Mouse (Mus musculus): ENCODE results near the gene Col15a1.
A peak's percentile ranks its signal among the peaks of the same experiment; 100 is the strongest.

Col15a1 gene

DNA sequence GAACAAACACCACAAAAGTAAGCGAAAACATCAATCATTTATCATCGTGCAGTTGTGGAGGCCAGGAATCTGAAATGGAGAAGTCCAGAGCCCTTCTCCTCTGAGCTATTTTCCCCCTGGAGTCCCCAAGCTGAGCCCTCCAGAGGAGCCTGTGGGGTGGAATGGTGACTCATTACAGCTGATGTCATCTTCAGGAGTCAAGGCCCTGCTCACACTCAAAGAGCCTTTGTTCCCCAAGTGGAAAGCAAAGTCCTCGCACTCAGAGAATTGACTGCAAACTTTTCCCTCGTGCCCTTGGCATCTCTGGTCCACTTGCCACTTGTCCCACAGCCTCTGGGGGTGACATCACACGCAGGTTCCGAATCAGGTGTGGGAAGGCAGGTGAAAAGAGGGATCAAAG is 23.4 kb downstream of the Col15a1 start:
- no peak for DNase-seq

DNA sequence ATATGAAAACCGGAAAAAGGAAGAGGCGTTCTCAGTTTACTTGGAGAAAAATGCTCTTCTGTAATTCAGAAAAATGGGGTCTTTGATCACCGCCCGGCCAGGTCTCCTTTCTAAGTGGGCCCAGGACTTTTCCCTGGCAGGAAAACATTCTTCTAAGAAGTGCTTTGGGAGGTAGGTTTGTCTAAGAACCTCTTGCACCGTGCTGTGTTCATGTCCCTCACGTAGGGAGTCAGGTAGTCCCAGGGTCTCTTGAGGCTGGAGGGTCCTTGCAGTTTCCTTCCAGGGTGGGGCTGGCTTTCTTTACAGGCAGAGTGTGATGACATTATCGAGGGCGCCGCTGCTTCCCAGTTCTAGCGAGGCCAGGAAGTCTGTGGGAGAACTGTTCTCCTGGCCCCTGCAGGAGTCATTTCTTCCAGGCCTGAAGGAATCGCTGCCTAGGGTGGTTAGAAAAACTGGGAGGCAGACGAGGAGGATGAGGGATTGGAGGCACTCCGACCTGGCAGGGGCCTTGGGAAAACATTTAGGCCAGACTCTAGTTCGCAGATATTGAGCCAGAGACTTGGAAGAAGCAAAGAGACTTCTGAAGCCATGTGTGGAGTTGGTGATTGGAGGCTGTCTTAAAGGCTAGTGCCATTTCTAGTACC is 25.4 kb downstream of the Col15a1 start:
- DNase-seq, result no peak

DNA sequence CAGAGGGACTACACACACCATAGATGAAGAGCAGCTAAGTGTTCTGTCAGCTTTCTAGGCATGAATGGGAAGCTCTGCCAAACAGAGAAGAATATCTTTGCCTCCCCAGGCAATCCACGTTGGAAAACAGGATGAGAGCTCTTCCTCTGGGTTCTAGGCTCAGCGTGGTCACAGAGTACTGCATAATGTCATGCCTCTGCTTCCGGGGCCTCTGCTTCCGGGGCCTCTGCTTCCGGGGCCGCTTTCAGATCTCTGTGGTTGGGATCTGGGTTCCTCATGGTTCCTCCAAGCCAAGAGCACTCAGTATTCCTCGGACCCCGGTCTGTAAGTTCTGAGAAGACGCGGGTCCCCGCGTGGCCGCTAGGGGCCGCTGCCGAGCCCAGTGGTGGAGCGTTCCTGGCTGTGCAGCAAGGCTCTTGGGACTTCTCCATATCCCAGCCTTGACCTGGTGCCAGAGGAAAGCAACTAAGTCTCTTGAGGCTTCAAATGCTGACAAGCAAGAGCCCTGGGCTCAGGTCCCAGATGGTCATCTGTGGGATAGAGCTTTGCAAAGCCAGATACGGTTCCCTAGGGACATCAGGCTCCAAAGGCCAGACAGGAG is 26.8 kb downstream of the Col15a1 start:
- peak; percentile 57 for DNase-seq

DNA sequence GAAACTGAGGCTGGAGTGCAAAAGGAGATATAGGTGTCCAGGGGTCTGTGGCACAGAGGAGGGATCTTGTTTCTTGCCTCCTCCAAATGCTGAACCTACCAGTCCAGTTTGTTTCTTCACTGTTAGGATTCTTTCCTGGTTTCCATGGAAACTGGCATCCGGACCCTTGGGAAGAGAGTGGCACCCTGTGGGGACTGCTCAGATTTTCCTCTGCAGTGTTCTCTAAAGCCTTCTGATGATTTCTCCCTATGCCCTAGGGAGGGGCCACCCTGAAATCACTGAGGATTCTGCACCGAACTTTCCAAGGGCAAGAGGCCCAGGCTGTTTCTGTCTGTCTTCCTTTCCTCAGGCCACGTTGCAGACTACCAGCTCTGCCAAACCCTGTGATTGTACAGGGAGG is 27.4 kb downstream of the Col15a1 start:
- DNase-seq, result no peak

DNA sequence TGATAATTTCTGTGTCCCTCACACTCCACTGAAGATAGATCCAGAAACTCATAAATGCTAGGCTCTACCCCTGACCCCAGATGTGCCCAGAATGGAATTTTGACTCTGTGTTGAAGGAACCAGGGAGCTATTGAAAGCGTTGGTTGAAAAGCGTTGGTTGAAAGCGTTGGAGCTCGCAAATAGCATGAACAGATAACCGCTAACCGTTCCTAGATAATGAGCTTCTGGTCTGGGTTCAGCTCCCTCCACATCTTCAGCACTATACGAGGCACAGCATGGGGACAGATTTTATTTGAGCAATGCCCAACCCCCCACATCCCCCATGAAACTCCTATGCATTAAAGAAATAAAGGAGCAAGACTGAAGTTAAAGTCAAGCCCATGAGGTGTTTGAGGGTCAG is 28.1 kb downstream of the Col15a1 start:
- DNase-seq, result no peak

DNA sequence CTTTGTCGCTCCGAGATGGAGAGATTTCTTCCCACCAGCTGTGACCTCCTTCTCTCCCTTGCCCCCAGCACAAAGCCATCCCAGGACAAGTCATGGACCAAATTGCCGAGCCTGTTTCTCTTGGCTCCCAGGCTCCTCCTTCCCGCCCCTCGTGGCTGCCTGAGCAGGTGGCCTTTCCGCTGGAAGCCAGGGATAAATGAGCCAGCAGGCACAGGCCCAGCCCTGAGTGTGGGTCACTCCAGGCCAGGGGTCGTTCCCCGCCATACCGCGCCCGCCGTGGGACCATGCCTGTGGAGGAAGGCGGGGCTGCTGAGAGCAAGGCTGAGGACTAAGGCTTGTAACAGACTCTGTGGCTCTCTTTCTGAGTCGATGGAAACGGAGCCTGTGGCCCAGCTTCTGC is 29.3 kb downstream of the Col15a1 start:
- no peak for DNase-seq

DNA sequence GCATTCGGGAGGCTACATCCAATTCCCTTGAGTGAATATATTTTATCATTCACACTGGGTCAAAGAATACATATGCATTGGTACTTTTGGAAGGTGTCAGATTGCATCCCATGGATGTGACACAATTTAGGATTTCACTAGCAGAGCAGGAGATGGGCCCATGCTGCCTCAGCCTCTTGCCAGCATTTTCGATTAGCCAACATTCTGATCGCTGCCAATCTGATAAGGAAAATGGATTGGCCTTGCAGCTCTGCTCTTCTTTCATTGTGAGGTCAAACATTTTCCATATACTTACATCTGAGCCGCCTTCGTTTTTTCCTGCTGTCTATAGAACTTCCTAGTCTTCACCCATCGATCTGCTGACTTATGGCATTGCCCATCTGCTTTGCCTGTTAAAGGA is 31.2 kb downstream of the Col15a1 start:
- DNase-seq, result no peak

DNA sequence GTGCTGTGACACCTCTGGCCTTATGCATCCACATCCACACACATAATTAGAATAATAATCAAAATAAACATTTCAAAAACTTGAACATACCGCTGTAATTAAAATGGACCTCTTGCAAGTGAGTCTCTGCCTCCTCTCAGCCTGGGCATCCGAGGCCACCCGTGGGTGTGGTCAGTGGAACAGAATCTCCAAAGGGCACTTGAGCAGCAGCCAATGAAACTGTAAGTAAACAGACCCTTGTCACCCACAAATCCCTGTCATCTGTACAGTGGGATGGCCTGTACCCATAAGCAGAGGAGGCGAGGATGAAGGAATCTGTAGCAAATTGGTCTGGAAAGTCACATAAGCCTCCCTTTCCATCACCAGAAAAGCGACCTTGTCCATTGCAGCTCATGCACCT is 32.9 kb downstream of the Col15a1 start:
- no peak for DNase-seq

DNA sequence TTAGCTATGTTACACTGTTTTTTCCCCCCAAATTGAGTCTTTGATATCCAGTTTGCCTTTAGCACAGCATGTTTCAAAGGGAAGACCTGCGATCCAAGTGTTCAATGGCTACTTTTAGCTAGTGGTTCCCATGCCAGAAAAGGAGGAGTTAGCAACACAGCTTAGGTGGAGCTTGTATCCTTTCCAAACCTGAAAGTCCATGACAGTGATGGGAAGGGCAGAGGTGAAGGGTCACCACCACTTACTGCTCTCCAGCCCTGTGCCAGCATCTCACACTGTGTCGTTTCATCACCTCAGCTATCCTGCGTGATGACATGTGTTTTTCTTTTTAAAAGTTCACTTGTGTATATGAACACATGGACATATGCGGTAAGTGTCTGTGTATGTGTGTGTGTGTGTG is 34.2 kb downstream of the Col15a1 start:
- no peak for DNase-seq

DNA sequence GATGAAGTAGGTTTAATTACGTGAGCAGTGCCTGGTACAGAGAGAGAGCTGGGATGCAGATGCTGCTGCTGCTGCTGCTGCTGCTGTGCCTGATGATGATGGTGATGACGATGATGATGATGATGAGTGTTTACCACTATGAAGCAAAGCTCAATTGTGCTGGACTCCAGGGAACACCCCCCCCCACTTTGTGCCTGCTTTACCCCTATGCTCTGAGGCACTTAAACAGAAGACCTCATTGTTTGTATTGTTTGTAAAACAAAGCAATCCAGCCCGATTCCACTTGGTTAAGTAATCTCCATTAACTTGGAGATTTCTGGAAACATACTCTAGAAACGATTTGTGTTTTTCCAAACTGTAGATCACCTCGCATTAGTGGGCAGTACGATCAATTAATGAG is 36.7 kb downstream of the Col15a1 start:
- DNase-seq, result no peak

DNA sequence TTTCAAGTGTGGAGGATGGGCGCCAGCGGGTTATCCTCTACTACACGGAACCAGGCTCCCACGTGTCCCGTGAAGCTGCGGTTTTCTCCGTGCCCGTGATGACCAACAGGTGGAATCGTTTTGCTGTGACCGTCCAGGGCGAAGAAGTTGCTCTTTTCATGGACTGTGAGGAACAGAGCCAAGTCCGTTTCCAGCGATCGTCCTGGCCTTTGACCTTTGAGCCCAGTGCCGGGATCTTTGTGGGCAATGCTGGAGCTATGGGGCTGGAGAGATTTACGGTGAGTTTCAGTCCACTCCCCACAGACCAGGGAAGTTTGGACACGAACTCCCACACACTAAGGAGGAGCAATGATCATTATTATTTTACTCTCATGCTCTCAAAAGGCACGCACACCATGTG is 37.7 kb downstream of the Col15a1 start:
- no peak for DNase-seq

DNA sequence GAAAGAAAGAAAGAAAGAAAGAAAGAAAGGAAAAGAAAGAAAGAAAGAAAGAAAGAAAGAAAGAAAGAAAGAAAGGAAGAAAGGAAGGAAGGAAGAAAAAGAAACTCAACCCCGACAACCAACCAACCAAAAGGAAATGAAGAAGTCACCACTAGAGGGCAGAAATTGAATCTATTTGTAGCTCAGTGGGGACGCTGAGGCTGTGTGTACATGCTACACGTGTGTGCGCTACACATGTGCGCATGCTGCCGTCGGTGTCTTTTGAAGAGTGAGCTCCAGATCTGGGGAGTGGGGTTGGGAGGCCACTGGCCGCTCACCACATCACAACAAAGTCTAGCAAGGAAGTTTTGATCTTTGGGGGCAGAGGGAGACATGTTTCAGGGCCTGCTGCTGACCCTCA is 38.9 kb downstream of the Col15a1 start:
- DNase-seq, result no peak

DNA sequence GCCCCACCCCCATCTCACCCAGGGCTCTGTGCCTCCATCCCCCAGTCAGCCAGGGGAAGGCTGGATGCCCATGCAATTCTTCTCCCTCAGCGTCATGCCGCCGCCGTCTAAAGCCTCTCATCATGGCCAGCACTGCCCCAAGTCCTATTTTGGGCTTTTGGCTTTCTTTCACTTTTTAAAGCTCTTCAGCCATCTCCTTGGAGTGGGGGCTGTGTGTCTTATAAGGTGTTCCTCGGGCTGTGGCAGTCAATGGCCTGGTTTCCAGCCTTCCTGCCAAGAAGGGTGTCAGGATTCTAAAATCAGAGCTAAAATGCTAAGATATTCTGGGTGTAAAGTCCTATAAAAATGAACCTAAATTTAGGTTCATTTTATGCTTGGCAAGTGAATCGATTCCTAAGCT is 39.6 kb downstream of the Col15a1 start:
- no peak for DNase-seq

DNA sequence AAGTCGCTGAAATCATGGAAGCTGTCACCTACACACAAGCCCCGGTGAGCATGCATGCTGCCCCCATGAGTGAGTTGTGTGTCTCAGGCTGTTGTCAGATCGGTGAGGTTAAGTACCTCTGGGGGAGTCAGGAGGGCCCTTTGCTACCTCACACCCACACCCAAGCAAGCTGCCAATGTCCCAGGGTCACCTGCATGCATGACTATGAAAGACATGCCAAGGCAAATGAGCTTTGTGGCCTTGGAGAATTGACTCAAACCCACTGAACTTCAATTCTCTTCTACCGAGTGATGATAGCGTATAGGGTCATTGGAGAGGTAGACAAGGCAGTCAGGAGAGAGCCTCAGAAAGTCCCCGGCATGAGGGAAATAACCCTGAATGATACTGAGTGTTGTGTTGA is 41.2 kb downstream of the Col15a1 start:
- DNase-seq, result no peak

DNA sequence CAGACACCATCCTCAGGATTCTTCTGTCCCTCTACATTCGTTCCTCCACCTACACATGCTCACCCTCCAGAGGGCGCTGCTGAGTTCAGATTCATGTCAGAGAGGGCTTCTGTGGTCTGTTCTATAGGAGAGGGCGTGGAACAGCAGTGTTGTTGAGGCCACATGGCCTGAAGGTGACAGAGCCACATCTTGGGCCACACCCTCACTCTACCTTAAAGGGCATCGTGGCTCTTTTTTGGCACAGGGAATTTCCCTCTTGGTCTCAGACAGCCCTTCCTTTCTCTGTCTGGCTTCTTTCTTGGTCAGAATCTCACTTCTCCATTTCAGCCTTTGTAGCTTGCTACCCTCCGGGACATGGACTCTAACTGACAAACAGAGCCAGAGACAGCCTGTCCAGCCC is 43.1 kb downstream of the Col15a1 start:
- peak; percentile 65 for DNase-seq

DNA sequence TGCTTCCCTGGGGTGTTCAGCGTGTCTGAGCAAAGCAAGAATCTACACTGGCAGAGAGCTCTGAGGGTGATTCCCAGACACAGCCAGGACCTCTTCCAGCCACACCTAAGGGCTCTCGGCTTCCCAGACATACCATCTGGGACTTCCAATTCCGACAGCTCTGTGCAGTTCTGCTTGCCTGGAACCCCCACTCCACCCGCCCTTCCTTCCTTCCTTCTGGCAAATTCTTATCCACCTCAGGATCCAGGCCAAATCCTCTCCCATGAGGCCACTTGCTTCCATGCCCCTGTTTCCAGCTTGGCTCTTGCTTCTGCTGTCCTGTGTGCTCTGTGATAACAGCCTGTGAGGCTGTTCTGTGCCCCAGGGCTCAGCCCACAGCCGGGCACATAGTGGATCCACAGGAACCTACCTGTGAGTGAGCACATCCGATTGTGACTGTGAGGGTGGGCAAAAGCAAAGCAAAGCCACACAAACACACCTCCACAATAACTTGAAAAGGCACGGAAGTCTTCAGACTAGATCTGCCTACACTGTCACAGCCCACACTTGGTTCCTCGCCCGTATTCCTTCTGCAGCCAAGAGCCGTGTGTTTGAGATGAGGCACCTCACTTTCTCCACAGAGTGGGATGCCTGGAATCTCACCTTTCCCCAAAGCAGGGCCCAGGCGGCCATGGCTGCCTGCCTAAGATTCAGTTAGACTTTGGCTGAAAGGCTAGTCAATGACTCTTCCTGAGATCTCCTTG is 43.9 kb downstream of the Col15a1 start:
- no peak for DNase-seq

DNA sequence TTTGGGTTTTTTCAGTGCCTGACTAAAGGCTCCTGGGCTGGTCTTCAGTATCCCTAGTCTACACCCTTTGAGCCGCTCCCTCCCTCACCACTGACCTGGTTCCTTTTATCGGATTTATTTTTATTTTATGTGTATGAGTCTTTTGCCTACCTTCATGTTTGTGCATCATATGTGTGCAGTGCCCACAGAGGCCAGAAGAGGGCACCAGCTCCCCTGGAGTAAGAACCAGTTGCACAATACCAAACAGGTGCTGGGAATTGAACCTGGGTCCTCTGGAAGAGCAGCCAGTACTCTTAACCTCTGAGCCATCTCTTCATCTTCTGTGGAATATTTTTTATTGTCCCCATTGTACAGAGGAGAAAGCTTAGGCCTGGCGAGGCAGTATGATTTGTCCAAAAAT is 44.7 kb downstream of the Col15a1 start:
- no peak for DNase-seq

DNA sequence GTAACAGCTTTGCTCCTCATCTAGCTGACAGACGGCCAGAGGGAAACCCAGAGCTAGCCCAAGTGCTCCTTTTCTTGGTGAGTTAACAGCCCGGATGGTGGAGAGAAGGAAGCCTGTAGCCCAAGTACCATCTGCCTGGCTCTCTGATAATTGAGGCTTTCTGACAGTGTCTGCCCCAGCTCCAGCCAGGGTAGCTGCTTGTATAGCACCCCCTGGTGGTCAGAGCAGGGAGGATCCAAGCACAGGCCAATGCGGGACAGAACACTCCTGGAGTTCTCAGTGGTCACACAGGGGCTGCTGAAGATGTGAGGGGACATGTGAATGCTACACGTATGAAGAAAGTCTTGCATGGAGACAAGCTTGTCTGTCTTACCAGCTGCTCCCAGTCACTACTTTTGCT is 47.7 kb downstream of the Col15a1 start:
- peak; percentile 39 for DNase-seq

DNA sequence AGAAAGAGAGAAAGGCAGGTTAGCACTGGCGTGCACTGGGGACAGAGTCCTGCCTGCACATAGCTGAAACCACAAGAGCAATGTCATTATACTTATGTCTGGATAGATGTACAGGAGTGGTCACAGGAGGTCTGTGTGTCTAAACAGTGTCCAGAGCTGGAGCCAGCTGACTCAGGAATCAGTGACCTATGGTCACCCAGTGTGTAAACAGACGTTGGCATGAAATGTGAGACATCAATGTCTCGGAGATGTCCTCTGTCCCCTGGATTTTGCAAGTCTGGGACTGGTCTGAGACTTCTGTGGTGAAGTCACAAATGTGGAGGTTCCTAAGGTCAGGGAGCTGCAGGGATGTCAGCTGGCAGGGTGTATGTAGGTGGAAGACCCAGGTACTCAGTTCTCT is 50.2 kb downstream of the Col15a1 start:
- DNase-seq, result no peak

DNA sequence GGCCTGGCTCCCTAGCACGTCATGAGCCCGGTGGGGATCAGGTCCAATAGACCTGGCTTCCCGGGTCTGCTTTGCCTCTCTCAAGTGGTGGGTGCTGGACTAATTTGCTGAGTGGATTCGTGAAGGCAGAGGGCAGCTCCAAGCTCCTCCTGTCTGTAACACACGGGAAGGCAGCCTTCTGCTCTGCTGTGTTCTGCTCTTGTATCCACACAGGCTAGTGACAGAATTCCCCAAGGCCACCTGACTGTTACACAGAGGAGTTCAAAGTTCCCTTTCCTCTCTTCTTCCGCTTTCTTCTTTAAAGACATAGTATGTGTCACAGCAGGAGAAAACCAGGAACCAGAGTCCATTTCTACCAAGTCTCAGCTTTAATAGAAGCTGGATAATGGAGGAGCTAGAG is 53.1 kb downstream of the Col15a1 start:
- DNase-seq, result no peak

DNA sequence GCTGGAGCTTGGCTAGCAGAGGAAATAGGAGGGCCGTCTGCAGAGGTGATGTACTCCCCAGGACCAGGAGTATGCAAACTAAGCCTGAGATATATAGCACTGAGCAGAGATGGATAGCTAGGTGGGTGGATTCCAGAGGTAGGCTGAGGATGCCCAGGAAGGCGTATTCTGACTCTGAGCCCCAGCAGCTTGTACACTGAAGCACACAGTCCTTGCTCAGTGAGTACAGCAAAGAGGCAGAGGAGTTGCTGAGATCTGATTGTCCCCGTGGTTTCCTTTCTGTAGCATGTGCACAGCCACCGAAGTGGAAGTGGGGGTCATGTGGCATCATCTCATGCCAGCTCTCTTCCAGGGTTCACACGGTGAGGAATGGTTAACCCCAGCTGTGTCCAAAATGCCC is 54.0 kb downstream of the Col15a1 start:
- no peak for DNase-seq

DNA sequence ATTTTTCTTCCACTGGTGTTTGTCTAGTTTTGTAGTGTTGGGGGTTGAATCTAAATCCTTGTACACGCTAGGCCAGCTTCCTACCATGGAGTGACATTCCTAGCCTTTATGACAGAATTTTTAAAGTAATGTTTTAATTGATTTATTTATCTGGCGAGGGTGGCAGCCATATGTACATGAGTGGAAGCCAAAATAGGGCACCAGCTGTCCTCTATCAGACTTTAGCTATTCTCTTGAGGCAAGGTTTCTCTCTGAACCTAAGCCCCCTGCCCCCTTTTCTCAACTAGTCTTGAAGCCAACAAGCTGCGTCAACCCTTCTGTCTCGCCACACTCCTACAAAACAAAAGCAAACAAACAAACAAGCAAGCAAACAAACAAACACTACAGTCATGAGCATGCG is 57.6 kb downstream of the Col15a1 start:
- no peak for DNase-seq

DNA sequence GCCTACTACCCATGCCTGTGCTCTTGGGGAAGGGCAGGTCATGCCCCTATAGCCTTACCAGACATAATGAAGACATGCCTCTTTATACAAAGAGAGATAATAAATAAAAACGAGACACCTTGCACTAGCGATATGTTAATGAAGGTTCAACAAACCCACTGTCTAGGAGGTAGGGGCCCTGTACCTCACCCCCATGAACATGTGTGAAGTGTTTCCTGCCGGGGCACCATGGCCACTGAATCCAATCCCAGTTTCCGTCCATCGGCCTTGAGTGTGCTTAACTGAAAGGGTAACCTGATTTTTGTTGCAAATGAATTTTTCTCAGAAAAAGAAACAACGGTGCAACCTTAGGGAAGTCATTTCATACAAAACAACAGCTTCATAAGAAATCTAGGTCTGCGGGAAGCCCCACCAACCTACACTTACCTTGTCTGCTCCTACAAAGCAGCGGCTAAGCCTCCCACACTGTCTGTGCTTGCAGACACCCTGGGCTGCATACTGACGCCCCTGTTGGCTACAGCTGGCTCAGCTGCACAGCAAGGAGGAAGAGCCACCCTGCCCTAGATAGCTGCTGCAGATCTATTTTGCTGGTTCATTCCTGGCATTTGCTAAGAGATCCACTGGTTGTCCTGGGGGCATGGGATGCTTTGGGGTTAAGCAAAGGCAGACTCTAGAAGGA is 64.6 kb downstream of the Col15a1 start:
- DNase-seq, result no peak

DNA sequence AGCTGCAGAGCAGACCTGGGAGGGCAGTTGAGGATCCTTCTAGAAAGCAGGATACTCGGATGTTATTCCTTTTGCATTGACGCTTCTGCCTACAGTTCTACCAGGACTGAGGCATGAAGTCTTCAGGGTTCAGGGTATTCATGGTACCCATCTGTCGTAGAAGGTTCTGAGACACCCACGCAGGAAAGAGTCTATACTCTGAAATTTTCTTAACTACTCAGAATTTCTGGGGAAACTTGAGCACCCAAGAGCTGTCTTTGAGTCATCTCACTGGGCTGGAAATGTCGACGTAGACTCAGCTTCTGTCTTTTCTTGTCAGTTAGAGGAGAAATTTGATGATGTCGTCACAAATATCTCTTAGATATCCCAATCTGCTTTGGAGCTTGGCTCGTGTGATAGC is 65.8 kb downstream of the Col15a1 start:
- no peak for DNase-seq
